Mouse (Mus musculus) ES-E14 (cell line): ENCODE data around the gene Ccdc90b.

Experiments
- HCFC1 ChIP-seq: IDR thresholded peaks from 2 replicates; pipeline ENCODE4 v1.6.1; 2012; ENCODE audit warnings: low read length, inconsistent platforms, borderline replicate concordance; ENCODE audit not compliant: insufficient read depth
- MAFK ChIP-seq: IDR thresholded peaks from 2 replicates; pipeline ENCODE4 v1.6.1; 2014; ENCODE audit warnings: mild to moderate bottlenecking, low read depth, low read length, inconsistent platforms; ENCODE audit not compliant: insufficient read depth
- ZNF384 ChIP-seq: IDR thresholded peaks from 2 replicates; pipeline ENCODE4 v1.6.1; 2012; ENCODE audit warnings: low read depth, low read length, inconsistent platforms

DNA sequence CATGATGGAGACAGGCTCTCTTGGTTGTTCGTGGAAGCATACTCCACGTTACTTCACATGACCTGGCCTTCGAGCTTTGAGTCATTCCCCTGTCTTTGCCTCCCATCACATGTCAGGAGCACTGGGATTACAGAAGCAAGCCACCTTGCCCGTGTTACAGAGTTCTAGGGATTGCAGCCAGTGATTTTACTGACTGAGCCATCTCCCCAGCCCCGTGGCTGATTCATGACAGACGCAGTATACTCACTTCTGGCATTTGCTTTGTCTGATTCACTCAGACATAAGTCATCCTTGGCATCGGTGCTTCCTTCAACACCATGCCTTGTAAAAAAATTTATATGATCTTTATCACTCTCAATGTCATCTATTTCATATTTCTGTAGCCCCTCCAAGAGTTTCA, 44.0 kb downstream of the Ccdc90b start:
- TF ChIP-seq ZNF384 (no peak), HCFC1 (no peak), MAFK (no peak)
